Mouse (Mus musculus) heart, postnatal 0 days (tissue): Measurements from ENCODE around the gene App. TPM values are rescaled to one million over a fixed set of nuclear protein-coding genes. Genes with fewer than 3 reads are reported as not detected.

Experiments
- ATAC-seq: fragments of 200-750 bp; cut with Nextera tagmentation; 2 replicates; pipeline ENCODE4 v1.8.0; 2017; ENCODE audit warnings: low read depth, moderate number of reproducible peaks, moderate library complexity; ENCODE audit not compliant: insufficient read depth
- DNase-seq: peaks from one replicate; pipeline ENCODE4 v3.0.0-alpha.2; 2016; ENCODE audit warnings: low spot score
- H3K27ac ChIP-seq: fragments of 300-500 bp; sonication (generic); 2 replicates; pipeline ENCODE4 v1.5.1; 2014; ENCODE audit warnings: low read depth, mild to moderate bottlenecking
- H3K27me3 ChIP-seq: fragments of 300-500 bp; sonication (generic); 2 replicates; pipeline ENCODE4 v1.6.1; 2014; ENCODE audit warnings: low read length, mixed read lengths; ENCODE audit not compliant: control insufficient read depth, insufficient read depth
- H3K36me3 ChIP-seq: fragments of 300-500 bp; sonication (generic); replicated peaks from 2 replicates; pipeline ENCODE4 v1.6.1; 2014; ENCODE audit warnings: low read length, mixed read lengths; ENCODE audit not compliant: control insufficient read depth, insufficient read depth
- H3K4me1 ChIP-seq: fragments of 300-500 bp; sonication (generic); 2 replicates; pipeline ENCODE4 v1.6.1; 2014; ENCODE audit warnings: antibody characterized with exemption; ENCODE audit not compliant: control insufficient read depth, insufficient read depth
- H3K4me2 ChIP-seq: fragments of 300-500 bp; sonication (generic); 2 replicates; pipeline ENCODE4 v1.6.1; 2014; ENCODE audit warnings: low read depth, mild to moderate bottlenecking, low read length, moderate library complexity
- H3K4me3 ChIP-seq: fragments of 300-500 bp; sonication (generic); 2 replicates; pipeline ENCODE4 v1.5.1; 2014; ENCODE audit warnings: low read depth, low read length
- H3K9ac ChIP-seq: fragments of 300-500 bp; sonication (generic); replicated peaks from 2 replicates; pipeline ENCODE4 v1.6.1; 2014; ENCODE audit warnings: low read depth, low read length, mixed read lengths
- H3K9me3 ChIP-seq: fragments of 300-500 bp; sonication (generic); replicated peaks from 2 replicates; pipeline ENCODE4 v1.6.1; 2016; ENCODE audit warnings: low read length; ENCODE audit not compliant: control insufficient read depth
- CTCF ChIP-seq: IDR thresholded peaks from 2 replicates; pipeline ENCODE4 v1.5.1; 2016; ENCODE audit warnings: antibody characterized with exemption, control low read depth, low read depth
- EP300 ChIP-seq: IDR thresholded peaks from 2 replicates; pipeline ENCODE4 v1.6.1; 2016; ENCODE audit warnings: antibody characterized with exemption, low read depth
- WGBS: fragments of 180-500 bp; shearing (Covaris S2); extraction: QIAGEN DNeasy Blood & Tissue Kit; methylation state at CpG from one replicate; pipeline ENCODE4 v1.1.7; 2014; 5-methylcytosine and 5-hydroxymethylcytosine counted together
- polyA plus RNA-seq: library from polyadenylated mRNA; unstranded; fragments of >200 nt; fragmentation: Nextera tagmentation; extraction: Ambion mirVana; gene quantifications from 2 replicates; pipeline ENCODE4 v1.2.1, GENCODE M21; 2015
- total RNA-seq: library from RNA; depleted of rRNA; stranded (reverse); fragments of >200 nt; gene quantifications from 2 replicates; pipeline ENCODE4 v1.2.3, GENCODE M21; 2014; ENCODE audit warnings: low replicate concordance

Gene App
- total and polyA plus RNA-seq, 2 experiments from 2014 or later, result 122 to 139 TPM

DNA sequence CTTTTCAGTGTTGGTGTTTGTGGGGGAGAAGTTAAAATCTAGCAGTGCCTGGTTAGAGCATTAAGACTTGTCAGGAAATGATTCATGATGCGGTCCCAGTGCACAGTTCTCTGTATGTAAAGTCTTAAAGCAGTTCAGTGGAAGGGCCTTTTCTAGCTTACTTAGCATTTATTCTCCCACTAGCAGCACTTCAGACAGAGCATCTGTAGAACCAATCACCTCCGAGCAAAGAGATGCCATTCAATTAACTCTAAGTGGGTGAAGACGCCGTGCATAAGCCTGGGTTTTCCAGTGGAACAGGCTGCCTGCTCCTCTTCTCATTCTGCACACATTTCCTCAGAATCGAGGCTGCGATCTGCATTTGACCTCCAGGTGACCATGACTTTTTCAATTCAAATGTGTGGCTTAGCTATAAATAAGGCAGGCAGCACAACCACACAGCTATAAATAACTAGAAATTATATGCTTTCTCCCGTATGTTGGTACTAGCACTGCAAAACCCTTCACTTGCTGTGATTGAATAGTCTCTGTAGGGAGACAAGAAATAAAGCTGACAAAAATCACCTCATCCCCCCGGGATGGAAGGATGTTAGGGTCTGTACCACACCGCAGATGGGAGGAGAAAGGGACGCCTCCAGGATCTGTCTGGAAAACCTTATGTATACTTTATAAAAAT, 135.5 kb downstream of the App start:
- ATAC-seq (no peak; the same call in 1 of the 2 replicates), DNase-seq (peak; percentile 22)
- WGBS, result 52% methylated on average over 10 of the region's 10 CpGs
- Histone ChIP-seq H3K36me3 (peaks cover 16% of the 10 kb centered on the region), H3K9me3 (no peaks in the 10 kb centered on the region), H3K9ac (no peak overlapping the region), H3K4me2 (peak overlapping the region; percentile 27), H3K27me3 (no peaks in the 10 kb centered on the region), H3K27ac (peak overlapping the region; percentile 51), H3K4me1 (peaks cover 18% of the 10 kb centered on the region; the same call in 1 of the 2 replicates), H3K4me3 (no peak overlapping the region)
- no peak for TF ChIP-seq EP300
- no peak for TF ChIP-seq CTCF

DNA sequence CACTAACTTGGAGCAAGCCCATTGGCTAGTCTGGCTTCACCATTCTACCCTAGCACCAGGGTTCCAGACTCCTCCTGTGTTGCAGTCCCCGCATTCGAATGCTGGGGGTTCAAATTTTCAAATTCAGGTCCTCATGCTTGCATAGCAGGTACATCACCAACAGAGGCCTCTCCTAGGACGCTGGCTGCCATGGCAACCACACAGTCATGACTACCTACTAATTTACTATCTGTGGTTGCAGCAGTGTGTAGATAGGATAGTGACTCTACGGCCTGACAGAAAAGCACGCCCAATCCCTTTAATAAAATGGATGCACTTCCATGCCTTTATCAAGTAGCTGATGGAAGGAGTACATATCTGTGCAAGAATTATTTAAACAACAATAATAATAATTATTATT, 137.8 kb downstream of the App start:
- no peak overlapping the region for H3K4me2 ChIP-seq
- no peak overlapping the region for H3K9ac ChIP-seq
- DNase-seq (no peak), ATAC-seq (no peak)
- H3K27ac ChIP-seq, result no peak overlapping the region
- H3K36me3 ChIP-seq, result peaks cover 18% of the 10 kb centered on the region
- no peaks in the 10 kb centered on the region for H3K9me3 ChIP-seq
- H3K27me3 ChIP-seq, result no peaks in the 10 kb centered on the region
- 0 out of 2 replicates have a peak, but pooled peaks cover 11% of the 10 kb centered on the region for H3K4me1 ChIP-seq
- 86% methylated on average over 5 of the region's 5 CpGs for WGBS
- no peak overlapping the region for H3K4me3 ChIP-seq
- no peak for TF ChIP-seq CTCF
- TF ChIP-seq EP300, result no peak

DNA sequence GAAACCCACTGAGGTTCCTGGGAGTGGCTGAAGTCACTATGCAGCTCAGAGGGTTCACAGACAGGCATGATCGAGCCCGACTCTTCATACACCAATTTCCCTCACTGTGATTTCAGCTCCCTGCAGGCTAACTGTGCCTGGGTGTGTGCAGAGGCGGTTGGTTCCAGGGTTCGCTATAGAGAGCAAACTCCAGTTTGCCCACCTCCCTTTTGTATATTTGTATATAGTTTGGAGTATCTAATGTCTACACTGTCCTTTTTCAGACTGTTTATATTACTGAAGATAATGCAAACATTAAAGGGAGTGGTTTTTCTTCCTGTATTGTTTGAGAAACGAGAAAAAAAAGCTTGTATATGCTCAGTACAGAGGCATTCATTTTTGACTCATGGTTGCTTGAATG, 139.8 kb downstream of the App start:
- 0 out of 2 replicates have a peak, but pooled peaks cover 8% of the 10 kb centered on the region for H3K4me1 ChIP-seq
- no peak overlapping the region for H3K4me3 ChIP-seq
- no peak overlapping the region for H3K4me2 ChIP-seq
- DNase-seq (no peak), ATAC-seq (no peak)
- TF ChIP-seq EP300 (no peak), CTCF (no peak)
- no peaks in the 10 kb centered on the region for H3K9me3 ChIP-seq
- no peak overlapping the region for H3K27ac ChIP-seq
- peaks cover 34% of the 10 kb centered on the region for H3K36me3 ChIP-seq
- H3K9ac ChIP-seq, result no peak overlapping the region
- WGBS, result 84% methylated on average over 5 of the region's 5 CpGs
- no peaks in the 10 kb centered on the region for H3K27me3 ChIP-seq

DNA sequence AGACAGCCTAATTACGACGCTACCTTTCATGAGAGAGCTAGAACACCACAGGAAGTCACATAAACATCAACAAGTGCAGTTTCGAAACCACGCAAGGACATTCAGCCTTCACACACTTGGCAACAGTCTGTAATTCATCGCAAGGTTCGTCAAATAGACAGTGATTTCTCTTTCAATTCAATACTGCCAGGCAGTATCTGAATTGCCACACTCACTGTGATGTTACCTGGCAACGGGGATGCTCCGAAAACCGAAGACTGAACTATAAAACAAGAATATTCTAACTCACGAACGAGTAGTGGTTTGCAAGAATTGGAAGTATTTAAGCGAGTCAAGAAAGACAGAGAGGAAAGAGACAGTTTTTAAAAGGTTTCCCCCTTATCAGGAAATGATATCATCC, 142.8 kb downstream of the App start:
- no peak for TF ChIP-seq CTCF
- 94% methylated on average over 12 of the region's 12 CpGs for WGBS
- H3K27me3 ChIP-seq, result no peaks in the 10 kb centered on the region
- H3K9me3 ChIP-seq, result no peaks in the 10 kb centered on the region
- no peak overlapping the region for H3K4me2 ChIP-seq
- peaks cover 50% of the 10 kb centered on the region for H3K36me3 ChIP-seq
- no peak overlapping the region for H3K27ac ChIP-seq
- H3K4me3 ChIP-seq, result no peak overlapping the region
- ATAC-seq (no peak), DNase-seq (no peak)
- no peak overlapping the region for H3K9ac ChIP-seq
- H3K4me1 ChIP-seq, result no peaks in the 10 kb centered on the region

- H3K9ac ChIP-seq, result no peak overlapping the region
- no peak overlapping the region for H3K4me2 ChIP-seq
- H3K4me3 ChIP-seq, result no peak overlapping the region
- no peak for ATAC-seq
- DNase-seq, result no peak
- H3K27me3 ChIP-seq, result no peaks in the 10 kb centered on the region
- H3K36me3 ChIP-seq, result peaks cover 65% of the 10 kb centered on the region
- 85% methylated on average over 4 of the region's 4 CpGs for WGBS
- no peak overlapping the region for H3K27ac ChIP-seq
- H3K9me3 ChIP-seq, result no peaks in the 10 kb centered on the region
- no peaks in the 10 kb centered on the region for H3K4me1 ChIP-seq
- TF ChIP-seq CTCF (no peak), EP300 (no peak)
Measured at GRCm38 (mm10) chr16:85028396-85028795, 145.2 kb downstream of the App start.

DNA sequence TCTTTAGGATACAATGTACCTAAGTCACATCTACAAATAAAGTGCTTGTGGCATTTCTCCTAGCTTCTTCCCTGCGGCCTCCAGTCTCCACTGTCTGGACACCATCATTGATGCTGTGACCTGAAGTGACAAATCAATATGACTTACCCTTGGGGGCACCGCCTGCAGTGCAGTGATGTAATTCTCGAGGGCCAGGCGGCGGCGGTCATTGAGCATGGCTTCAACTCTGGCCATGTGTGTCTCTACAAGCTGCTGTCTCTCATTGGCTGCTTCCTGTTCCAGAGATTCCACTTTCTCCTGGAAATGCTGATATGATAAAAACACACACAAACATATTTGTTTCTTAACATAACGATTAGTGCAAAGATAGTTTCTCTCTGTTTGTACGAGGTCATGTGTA, 148.9 kb downstream of the App start:
- Histone ChIP-seq H3K9ac (no peak overlapping the region), H3K4me2 (no peak overlapping the region), H3K4me3 (no peak overlapping the region), H3K27ac (no peak overlapping the region), H3K36me3 (peaks cover 56% of the 10 kb centered on the region), H3K4me1 (no peaks in the 10 kb centered on the region), H3K9me3 (no peaks in the 10 kb centered on the region), H3K27me3 (no peaks in the 10 kb centered on the region)
- WGBS, result 91% methylated on average over 8 of the region's 8 CpGs
- ATAC-seq (no peak), DNase-seq (no peak)
- TF ChIP-seq CTCF (no peak), EP300 (no peak)
